Mouse (Mus musculus) forebrain, embryonic 10.5 days (tissue): ENCODE data around the gene Gsg1l2. TPM values are rescaled to one million over a fixed set of nuclear protein-coding genes. Genes with fewer than 3 reads are reported as not detected.

Source experiments
- DNase-seq: peaks from one replicate; pipeline ENCODE4 v3.0.0-alpha.2; 2017; ENCODE audit warnings: low spot score; ENCODE audit errors: extremely low spot score
- H3K27ac ChIP-seq: fragments of 300-500 bp; sonication (generic); 2 replicates; pipeline ENCODE4 v1.5.1; 2016; ENCODE audit warnings: mild to moderate bottlenecking
- H3K27me3 ChIP-seq: fragments of 300-500 bp; sonication (generic); 2 replicates; pipeline ENCODE4 v1.6.1; 2016; ENCODE audit warnings: mild to moderate bottlenecking; ENCODE audit not compliant: poor library complexity, severe bottlenecking
- H3K36me3 ChIP-seq: fragments of 300-500 bp; sonication (generic); replicated peaks from 2 replicates; pipeline ENCODE4 v1.6.1; 2016; ENCODE audit warnings: mild to moderate bottlenecking, moderate library complexity
- H3K4me1 ChIP-seq: fragments of 300-500 bp; sonication (generic); 2 replicates; pipeline ENCODE4 v1.6.1; 2016
- H3K4me3 ChIP-seq: fragments of 300-500 bp; sonication (generic); 2 replicates; pipeline ENCODE4 v1.5.1; 2016; ENCODE audit warnings: mild to moderate bottlenecking, moderate library complexity
- H3K9me3 ChIP-seq: fragments of 300-500 bp; sonication (generic); 2 replicates; pipeline ENCODE4 v1.6.1; 2016; ENCODE audit warnings: mild to moderate bottlenecking, moderate library complexity
- WGBS: fragments of 180-500 bp; shearing (Covaris S2); methylation state at CpG from one replicate; pipeline ENCODE4 v1.1.7; 2016; 5-methylcytosine and 5-hydroxymethylcytosine counted together
- polyA plus RNA-seq: library from polyadenylated mRNA; unstranded; fragments of >200 nt; fragmentation: Nextera tagmentation; extraction: Ambion mirVana; gene quantifications from 2 replicates; pipeline ENCODE4 v1.2.1, GENCODE M21; 2016

Gene Gsg1l2
- polyA plus RNA-seq, 1 experiment from 2014 or later, result not detected

GRCm38 (mm10) chr11:67829530-67829929 lies 55.1 kb downstream of the Gsg1l2 start:
- Histone ChIP-seq H3K9me3 (no peaks in the 10 kb centered on the region), H3K27ac (no peak overlapping the region), H3K4me3 (no peak overlapping the region), H3K36me3 (no peaks in the 10 kb centered on the region), H3K4me1 (no peaks in the 10 kb centered on the region; the same call in 1 of the 2 replicates), H3K27me3 (no peaks in the 10 kb centered on the region)
- no peak for DNase-seq
- WGBS, result 86% methylated on average over 6 of the region's 6 CpGs

DNA sequence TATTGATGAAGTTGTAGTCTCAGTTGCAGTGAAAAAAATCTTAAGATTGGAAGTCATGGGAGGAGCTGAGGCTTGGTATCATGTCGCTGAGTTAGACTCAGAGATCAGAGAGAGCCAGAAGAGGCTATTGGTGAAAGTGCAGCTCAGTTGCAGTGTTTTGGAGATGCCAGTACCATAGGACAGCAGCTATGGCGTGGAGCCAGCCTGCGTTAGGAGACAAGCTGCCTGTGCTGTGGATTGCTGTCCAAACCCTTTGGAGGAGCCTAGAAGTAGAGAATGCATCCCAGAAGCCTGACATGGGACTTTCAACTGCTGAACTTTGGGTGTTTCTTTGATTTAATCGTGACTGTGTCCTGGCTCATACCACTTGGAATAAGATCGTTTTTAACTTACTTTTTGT lies 57.4 kb downstream of the Gsg1l2 start:
- H3K27me3 ChIP-seq, result no peaks in the 10 kb centered on the region
- no peaks in the 10 kb centered on the region for H3K36me3 ChIP-seq
- H3K4me1 ChIP-seq, result no peaks in the 10 kb centered on the region; the same call in 1 of the 2 replicates
- no peak overlapping the region for H3K4me3 ChIP-seq
- H3K9me3 ChIP-seq, result no peaks in the 10 kb centered on the region
- no peak for DNase-seq
- 89% methylated on average over 5 of the region's 5 CpGs for WGBS
- no peak overlapping the region for H3K27ac ChIP-seq

DNA sequence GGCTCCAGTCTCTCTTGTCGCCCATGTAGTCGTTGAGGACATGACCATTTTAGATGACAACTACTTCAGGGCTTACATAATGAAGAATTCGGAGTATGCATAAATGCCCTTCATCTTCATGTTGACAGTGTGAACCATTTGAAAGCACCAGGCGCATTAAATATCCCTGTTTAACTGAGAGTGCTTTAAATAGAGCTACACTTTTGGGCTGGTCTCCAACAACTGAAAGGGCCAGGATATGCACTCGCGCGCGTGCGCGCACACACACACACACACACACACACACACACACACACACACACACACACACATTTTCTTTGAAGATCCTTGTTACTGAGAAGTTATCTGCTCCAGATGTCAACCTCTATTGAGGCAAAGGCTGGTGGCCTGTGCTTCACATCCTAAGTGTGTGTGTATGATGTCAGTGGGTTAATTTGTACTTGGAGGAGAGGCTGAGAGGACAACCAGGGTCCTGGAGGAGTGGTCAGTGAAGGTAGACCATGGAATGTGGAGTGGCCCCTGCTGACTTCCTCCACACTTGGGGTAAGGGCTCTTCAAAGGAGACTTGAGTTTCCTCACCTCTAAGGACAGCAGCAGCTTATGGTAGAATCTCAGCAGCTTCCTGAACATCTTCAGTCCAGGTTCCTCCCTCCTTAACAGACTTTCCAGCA lies 61.1 kb downstream of the Gsg1l2 start:
- 95% methylated on average over 10 of the region's 10 CpGs for WGBS
- no peak for DNase-seq
- H3K27me3 ChIP-seq, result no peaks in the 10 kb centered on the region
- no peak overlapping the region for H3K27ac ChIP-seq
- H3K4me3 ChIP-seq, result no peak overlapping the region
- no peaks in the 10 kb centered on the region for H3K4me1 ChIP-seq
- H3K36me3 ChIP-seq, result no peaks in the 10 kb centered on the region
- H3K9me3 ChIP-seq, result no peaks in the 10 kb centered on the region

Other genes with a start within 250 kb of the Gsg1l2 start
- not detected in 2 replicates for gene Rcvrn, start 79.3 kb upstream of the Gsg1l2 start, polyA plus RNA-seq
- gene Glp2r, start 3.5 kb upstream of the Gsg1l2 start, polyA plus RNA-seq, result not detected in 2 replicates
- gene Dhrs7c, start 23.6 kb downstream of the Gsg1l2 start, polyA plus RNA-seq, result not detected in 2 replicates
- gene Usp43, start 147.5 kb downstream of the Gsg1l2 start, polyA plus RNA-seq, result 0.71 and 0.78 TPM in 2 replicates
- gene Cfap52, start 191.0 kb downstream of the Gsg1l2 start, polyA plus RNA-seq, result 0.57 and 0.74 TPM in 2 replicates
- gene Stx8, start 191.6 kb downstream of the Gsg1l2 start, polyA plus RNA-seq, result 46.8 and 47.2 TPM in 2 replicates